Mouse (Mus musculus) heart, adult 2 months (tissue): Measurements from ENCODE around the gene Lima1.
A peak's percentile ranks its signal among the peaks of the same experiment; 100 is the strongest.

ENCODE experiments used
- CTCF ChIP-seq: fragments of 200-600 bp; IDR thresholded peaks from 2 replicates; pipeline ENCODE4 v1.8.1; 2022; ENCODE audit warnings: antibody characterized with exemption, mild to moderate bottlenecking, moderate library complexity
- POLR2A ChIP-seq: fragments of 200-500 bp; IDR thresholded peaks from 2 replicates; pipeline ENCODE4 v1.6.1; 2011; ENCODE audit warnings: mild to moderate bottlenecking, low read depth, low read length, control low read depth; ENCODE audit not compliant: insufficient read depth

DNA sequence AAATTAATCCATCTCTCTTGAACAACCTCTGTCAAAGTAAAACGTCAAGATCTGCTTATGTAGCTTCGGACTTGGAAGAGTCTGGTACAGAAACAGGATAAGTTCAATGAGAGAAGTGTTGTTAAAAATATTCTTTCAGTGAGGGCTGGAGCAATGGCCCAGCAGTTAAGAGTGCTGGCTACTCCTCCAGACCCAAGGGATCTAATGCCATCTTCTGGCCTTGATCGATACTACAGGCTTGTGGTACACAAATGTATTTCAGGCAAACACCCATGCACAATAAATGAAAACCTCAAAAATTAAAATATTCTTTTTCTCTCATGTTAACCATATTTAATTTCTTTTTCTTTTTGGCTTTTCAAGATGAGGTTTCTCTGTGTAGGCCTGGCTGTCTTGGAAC lies 79.2 kb downstream of the Lima1 start:
- TF ChIP-seq CTCF, result peak; percentile 52
- TF ChIP-seq POLR2A, result no peak
